Mouse (Mus musculus): ENCODE measurements around the gene Vmn1r27. TPM values are rescaled to one million over a fixed set of nuclear protein-coding genes. Genes with fewer than 3 reads are reported as not detected.

The Vmn1r27 gene
- total RNA-seq (2021), result not detected
- not detected in 2 replicates for polyA plus RNA-seq (2012; rRNA removed)
- long read RNA-seq, result 0 reads

DNA sequence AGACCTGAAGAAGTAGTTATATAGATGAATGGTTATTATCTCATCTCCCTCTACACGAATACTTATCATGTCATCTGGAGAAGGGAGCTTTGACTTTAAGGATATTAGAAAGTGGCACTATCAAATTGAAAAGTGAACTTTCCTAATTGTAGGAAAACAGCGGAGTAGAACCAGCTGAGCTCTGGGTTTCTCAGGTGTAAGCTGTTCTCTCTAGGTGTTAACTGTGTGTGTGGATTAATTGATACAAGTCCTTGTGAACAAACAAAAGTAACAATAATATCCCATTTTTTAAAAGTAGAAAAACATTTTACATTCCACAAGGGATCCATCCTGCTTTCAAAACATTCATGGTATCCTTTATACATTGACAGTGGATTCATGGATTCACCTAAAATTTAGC, at the start of gene Vmn1r27:
TSS of gene Vmn1r27 (minus strand) at position 101 of the 400 bp plus-strand sequence.
- no peak for DNase-seq

DNA sequence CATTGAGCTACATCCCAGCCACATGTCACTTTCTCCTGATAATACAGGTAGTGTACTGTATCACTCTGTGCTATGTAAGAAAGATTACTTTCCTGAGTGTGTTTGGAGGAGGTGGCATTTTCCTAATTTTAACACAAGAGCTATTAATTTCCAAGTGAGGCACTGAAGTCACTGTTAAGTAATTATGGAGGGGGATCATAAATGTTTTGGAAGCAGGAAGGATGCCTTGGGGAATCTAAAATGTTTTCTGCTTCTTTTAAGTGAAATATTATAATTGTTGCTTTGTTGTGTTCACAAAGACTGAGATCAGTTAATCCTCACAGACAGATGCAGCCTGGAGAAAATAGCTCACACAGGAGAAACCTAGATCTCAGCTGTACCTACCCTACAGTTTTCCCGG, 43.1 kb upstream of the Vmn1r27 start, which contains the start of gene Vmn1r28:
TSS of gene Vmn1r28 (plus strand) at position 301 of the 400 bp plus-strand sequence.
- DNase-seq, result no peak

- no peak for DNase-seq
Measured at GRCm38 (mm10) chr6:58216119-58216518, 2.5 kb downstream of the Vmn1r27 start.

Other genes starting within 250 kb of the Vmn1r27 start
- gene Vmn1r25, start 238.0 kb downstream of the Vmn1r27 start, total RNA-seq (2021), result not detected
- gene Vmn1r25, start 238.0 kb downstream of the Vmn1r27 start, polyA plus RNA-seq (2012; rRNA removed), result not detected in 2 replicates
- not detected for gene Vmn1r26, start 203.7 kb downstream of the Vmn1r27 start, total RNA-seq (2021)
- not detected in 2 replicates for gene Vmn1r26, start 203.7 kb downstream of the Vmn1r27 start, polyA plus RNA-seq (2012; rRNA removed)
- not detected for gene Vmn1r28, start 43.2 kb upstream of the Vmn1r27 start, total RNA-seq (2021)
- not detected in 2 replicates for gene Vmn1r28, start 43.2 kb upstream of the Vmn1r27 start, polyA plus RNA-seq (2012; rRNA removed)
- gene Vmn1r29, start 82.7 kb upstream of the Vmn1r27 start, total RNA-seq (2021), result not detected
- not detected in 2 replicates for gene Vmn1r29, start 82.7 kb upstream of the Vmn1r27 start, polyA plus RNA-seq (2012; rRNA removed)
- gene Vmn1r30, start 224.6 kb upstream of the Vmn1r27 start, total RNA-seq (2021), result not detected
- not detected in 2 replicates for gene Vmn1r30, start 224.6 kb upstream of the Vmn1r27 start, polyA plus RNA-seq (2012; rRNA removed)